Mouse (Mus musculus): Measurements from ENCODE around the gene BC017158.
"Not testable (repeated sequence)": the region's sequence is repeated elsewhere in the genome, so short reads cannot be mapped to it uniquely, and the experiment has no call there.

The BC017158 gene

GRCm38 (mm10) chr7:128297617-128298480, at the start of gene BC017158:
BC017158 (minus strand) TSS chr7:128298170.
- peak; percentile 70 to 73 for DNase-seq

DNA sequence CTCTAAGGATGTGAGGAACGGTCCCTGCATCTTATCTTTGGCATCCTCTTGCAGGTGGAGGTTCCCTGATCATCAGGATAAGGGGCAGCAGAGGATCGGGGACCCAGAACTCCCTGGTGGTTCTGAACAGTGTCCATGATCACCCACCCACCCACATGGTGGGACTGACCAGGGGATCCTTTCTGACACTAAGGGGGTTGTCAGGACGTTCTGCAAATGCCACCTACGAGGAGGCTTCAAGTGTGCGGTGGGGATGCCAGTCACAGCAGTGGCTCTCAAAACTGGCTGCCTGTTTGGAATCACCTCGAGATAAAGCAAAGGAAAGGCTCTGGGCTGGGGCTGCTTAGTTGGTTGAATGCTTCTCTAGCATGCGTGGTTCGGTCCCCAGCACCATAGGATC, 49.0 kb upstream of the BC017158 start:
- DNase-seq: no peak

DNA sequence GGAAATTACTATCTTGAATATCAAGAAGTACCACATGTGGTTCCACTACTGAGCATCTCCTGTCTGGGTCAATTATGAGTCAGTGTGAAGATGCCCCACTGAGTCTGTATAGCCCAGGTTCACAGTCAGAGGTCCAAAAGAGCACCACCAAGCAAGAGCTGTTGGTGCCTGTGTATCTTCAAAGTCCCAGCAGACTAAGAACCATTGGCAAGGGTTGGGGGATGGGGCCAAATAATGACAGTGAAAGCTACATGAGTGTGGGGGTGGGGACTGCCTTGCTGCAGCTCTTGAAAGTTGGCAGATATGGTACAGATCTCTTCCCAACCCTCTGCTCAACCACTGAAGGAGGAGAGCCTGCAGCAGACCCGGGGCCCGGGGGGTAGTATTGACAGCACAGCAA, 48.6 kb upstream of the BC017158 start:
- DNase-seq: peak in 1 of 2 experiments; percentile 15

DNA sequence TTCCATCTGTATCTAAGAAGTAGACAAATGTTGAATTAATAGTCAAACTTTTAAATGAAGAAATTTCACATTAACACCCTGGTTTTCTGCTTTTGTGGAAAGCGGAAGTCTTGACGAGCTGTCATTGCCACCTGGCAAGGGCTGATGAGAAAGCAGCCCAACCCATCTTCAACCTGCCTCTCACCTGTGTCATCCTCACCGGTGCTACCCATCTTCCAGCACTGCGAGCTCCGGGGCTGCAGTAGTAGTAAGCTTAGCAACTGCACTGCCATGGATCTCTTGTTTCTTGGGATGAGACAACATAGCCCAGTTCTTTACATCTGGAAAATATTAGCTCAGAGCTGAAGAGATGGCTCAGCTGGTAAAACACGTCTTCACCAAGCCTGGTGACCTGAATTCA, 47.7 kb upstream of the BC017158 start:
- no peak for DNase-seq

- peak; percentile 86 to 90 for DNase-seq
Observed at GRCm38 (mm10) chr7:128344928-128345653, 47.1 kb upstream of the BC017158 start.

DNA sequence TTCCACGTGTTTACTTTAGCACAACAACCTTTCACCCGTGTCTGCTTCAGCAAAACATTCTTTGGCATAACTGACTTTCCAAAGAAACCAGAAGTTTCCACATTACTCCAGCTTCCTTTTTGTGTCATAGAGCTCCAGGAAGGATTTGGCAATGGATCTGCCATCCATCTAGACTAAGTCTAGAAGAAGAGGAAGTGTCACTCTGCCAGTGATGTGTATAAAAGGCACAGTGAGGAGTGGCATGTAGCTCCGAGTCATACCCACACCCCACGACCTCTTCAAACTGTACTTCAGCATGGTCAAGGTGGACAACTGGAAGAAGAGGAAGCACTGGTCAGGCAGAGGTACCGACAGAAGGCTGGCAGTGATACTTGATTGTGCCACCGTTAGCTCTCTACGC, 46.5 kb upstream of the BC017158 start:
- DNase-seq: no peak

DNA sequence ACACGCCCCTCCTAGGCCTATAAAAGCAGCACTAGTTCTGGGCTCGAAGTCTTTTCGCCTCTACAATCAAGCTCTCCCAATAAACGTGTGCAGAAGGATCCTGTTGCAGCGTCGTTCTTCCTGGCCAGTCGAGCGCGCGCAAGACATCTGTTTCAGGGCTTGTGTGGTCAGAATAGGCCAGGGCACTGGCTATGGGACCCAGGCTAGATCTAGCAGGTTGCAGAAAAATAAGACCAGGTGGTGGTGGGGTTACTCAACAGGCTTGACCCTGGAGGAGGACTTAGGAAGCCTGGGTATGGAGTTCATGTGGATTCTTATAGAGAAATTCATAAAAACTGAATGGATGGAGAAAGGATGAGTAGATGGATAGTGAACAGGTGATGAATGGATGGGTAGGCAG, 44.7 kb upstream of the BC017158 start:
- not testable (repeated sequence) for DNase-seq

DNA sequence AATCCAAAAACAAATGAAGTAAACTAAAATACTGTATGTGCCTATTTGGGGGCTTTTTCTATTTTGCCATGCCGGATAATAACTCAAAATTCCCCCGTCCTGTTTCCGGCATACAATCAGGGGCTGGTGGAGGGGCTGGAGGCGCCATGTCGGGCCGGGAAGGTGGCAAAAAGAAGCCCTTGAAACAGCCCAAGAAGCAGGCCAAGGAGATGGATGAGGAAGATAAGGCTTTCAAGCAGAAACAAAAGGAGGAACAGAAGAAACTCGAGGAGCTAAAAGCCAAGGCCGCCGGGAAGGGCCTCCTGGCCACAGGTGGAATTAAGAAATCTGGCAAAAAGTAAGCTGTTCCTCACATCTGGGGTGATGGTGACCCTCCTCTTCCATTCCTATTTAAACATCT, 42.4 kb upstream of the BC017158 start:
- not testable (repeated sequence) for DNase-seq

GRCm38 (mm10) chr7:128332896-128333295, 34.9 kb upstream of the BC017158 start:
- no peak for DNase-seq

- no peak for DNase-seq
Observed at GRCm38 (mm10) chr7:128330981-128331380, 33.0 kb upstream of the BC017158 start.

- no peak for DNase-seq
Observed at GRCm38 (mm10) chr7:128324977-128325376, 27.0 kb upstream of the BC017158 start.

DNA sequence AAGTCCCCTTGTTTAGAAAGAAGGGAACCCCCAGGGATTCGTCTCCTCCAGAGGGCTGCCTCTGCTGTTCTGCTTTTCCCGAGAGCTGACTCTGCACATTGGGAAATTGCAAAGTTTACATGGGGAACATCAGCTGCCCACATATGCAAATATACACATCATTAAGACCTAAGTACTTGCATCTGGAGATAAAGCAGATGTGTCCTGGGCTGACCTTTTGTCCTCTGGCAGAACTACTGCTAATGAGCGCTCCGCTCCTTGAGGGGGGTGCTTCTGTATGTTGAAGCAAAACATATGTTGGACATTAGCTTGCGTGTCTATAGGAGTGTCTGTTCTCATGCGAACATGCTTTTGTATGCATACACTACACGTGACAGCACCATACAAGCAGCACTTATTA, 23.3 kb upstream of the BC017158 start:
- no peak for DNase-seq

- no peak for DNase-seq
Observed at GRCm38 (mm10) chr7:128320219-128320816, 22.3 kb upstream of the BC017158 start.

DNA sequence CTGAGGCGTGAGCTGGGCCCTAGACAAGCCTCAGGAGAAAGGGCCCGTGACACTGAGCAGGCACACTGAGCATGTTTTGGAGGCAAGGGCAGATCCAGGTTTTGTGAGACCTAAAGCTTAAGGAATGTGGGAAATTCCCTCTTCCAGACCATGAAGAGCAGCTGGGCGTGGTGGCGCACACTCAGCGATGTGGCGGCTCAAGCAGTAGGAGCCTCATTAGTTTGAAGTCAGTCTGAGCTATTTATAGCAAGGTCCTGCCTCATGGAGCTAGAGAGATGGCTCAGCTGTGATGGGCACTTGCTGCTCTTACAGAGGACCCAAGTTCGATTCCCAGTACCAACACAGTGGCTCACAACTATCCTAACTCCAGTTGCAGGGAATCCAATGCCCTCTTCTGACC, 21.2 kb upstream of the BC017158 start:
- DNase-seq: no peak

DNA sequence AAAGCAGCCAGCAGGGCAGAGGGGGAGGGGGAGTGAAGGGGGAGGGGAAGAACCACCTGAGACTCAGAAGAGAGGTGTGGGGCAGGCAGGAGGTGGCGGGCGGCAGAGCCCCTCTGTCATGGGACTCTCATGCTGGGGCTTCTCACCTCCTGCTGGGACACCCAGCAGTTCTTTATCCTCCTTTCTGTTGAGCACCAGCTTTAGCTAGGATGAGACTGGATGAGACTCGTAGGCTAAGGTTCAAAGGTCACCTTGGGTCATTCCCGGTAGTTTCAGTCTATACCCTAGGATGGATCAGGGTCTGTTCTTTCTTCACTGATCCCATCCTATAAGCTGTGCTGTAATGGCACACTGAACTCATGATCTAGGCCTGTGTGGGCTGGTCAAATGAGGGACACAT, 19.0 kb upstream of the BC017158 start:
- no peak for DNase-seq

- DNase-seq: no peak
Observed at GRCm38 (mm10) chr7:128314491-128314890, 16.5 kb upstream of the BC017158 start.

DNA sequence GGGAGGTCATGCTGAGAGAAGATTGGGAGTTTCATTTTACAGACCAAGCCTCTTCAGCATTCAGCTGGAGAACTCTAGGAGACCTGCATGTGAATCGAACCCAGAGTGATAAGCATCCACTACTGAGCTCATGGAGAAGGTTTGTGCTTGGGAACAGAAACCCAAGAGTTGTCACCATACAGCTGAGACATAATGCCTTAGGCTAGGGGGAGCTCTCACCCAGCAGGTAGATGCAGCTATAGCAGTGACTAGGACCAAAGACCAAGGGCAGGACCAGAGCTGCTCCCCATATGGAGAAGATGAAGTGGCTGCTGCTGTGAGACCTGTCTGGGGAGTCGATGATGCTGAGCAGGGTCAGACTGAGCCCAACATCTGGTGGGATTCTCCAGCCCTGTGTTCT, 15.6 kb upstream of the BC017158 start:
- DNase-seq: no peak

DNA sequence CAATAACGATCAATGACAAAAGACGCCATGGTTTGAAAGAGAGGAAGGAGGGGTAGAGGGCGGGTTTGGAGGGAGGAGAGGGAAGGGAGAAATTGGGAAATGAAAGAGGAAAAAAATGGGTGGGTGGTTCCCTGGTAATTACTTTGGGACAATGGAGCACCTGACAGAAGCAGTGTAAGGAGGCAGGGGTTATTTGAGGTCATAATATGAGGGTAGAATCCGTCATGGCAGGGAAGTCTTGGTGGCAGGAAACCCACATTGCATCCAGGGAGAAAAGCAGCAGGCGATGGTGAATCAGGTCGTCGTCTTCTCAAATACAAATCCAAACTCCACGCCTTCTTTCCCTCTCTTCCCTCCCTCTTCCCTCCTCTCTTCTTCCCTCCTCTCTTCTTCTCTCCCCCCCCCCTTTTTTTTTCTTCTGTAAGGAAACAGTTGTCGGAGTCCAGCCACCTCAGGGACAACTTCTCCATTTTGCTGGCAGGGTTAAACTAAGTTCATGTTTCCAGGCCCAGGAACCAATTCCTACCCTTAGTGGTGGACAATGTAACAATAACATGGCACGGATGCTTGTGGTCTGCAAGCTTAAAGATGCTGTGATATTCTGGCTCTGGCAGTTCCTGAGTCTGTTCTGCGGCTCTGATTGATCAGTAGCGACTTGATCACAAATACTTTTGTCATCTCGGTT, 14.5 kb upstream of the BC017158 start:
- no peak for DNase-seq

GRCm38 (mm10) chr7:128311811-128312210, 13.8 kb upstream of the BC017158 start:
- no peak for DNase-seq

- DNase-seq: no peak
Observed at GRCm38 (mm10) chr7:128311263-128311662, 13.3 kb upstream of the BC017158 start.

- DNase-seq: peak in 1 of 2 experiments; percentile 23
Observed at GRCm38 (mm10) chr7:128310229-128310688, 12.3 kb upstream of the BC017158 start.

- DNase-seq: peak; percentile 59 to 65
Observed at GRCm38 (mm10) chr7:128309776-128310175, 11.8 kb upstream of the BC017158 start.

DNA sequence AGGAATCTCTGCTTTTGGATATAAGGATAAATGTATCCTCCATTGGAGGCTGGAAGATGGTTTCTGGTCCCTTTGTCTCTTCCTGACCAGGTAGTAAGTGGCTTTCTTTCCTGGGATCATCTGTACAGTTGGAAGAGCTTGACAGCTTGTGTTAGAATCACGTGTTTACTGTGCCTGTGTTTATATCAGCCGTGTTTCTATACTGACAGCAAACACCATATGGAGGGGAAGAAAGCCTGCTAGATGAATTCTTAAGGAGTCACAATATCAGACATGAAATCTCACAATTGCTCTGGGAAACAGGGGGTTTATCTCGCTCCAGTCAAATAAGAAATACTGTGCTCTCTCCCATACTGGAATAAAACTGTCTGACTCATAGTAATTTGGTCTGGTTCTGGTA, 11.2 kb upstream of the BC017158 start:
- no peak for DNase-seq
